ENCODE assay signal across 20 mouse cellular contexts in genomic region chr6:52712563-52712962, GRCm38 (mm10). TPM values are rescaled to one million over a fixed set of nuclear protein-coding genes. Genes with fewer than 3 reads are reported as not detected.
DNase-seq lines count a peak whose midpoint lies in the region; ATAC-seq lines count a peak whose summit lies in the region.
"Had no signal": no experiment of that assay in that cellular context is flagged by ENCODE, and none has a peak within 500 bp of the region (broad histone marks: within the 10 kb centered on the region; RNA-seq: fewer than 3 reads in every experiment).

No protein-coding gene starts in this region.

- H3K27me3 ChIP-seq in erythroblast, embryonic 14.5 days (ENCODE audit: control insufficient read depth) = no peaks in the 10 kb centered on the region
- H3K27me3 ChIP-seq: embryonic facial prominence, embryonic 13.5 days; intestine, embryonic 15.5 days; neural tube, embryonic 12.5 days had no signal

- peaks cover 36% of the 10 kb centered on the region for H3K79me2 ChIP-seq in macrophage (ENCODE audit: inconsistent target)

- peak; percentile 14 to 17 for DNase-seq in B cell, adult 2 months
- DNase-seq in induced T-regulatory cell, adult 2 months (ENCODE audit: low read depth) = peak; percentile 39
- DNase-seq in embryo, embryonic 9.5 days (ENCODE audit: extremely low spot score) = no peak
- DNase-seq in right cerebral cortex, postnatal 36 days (ENCODE audit: low spot score in 2 of 2) = no peak
- no peak for DNase-seq in cerebellum, adult 9-11 months
- DNase-seq: adrenal gland, adult 2 months; cerebellum, adult 9-10 months; forebrain, postnatal 0 days; heart, postnatal 10 days; kidney, adult 9 months; kidney, postnatal 25 days; lung, adult 2 months; thymus, postnatal 14 days had no signal

- H3K4me3 ChIP-seq in erythroblast, embryonic 14.5 days (replicated peaks) = peak overlapping the region; percentile 99
- H3K4me3 ChIP-seq in macrophage (ENCODE audit: inconsistent target) = peak overlapping the region; percentile 69; the same call in 1 of the 2 replicates

- peak overlapping the region; percentile 51 for H3K27ac ChIP-seq in macrophage
- H3K27ac ChIP-seq: intestine, embryonic 15.5 days; neural tube, embryonic 12.5 days had no signal

- WGBS in macrophage (ENCODE audit: missing documents) = 0% methylated on average over 2 of the region's 2 CpGs

- ATAC-seq in erythroblast, adult 5-6 weeks (replicated peaks; ENCODE audit: low FRiP score, poor library complexity, severe bottlenecking) = no peak

- H3K4me1 ChIP-seq in erythroblast, embryonic 14.5 days (ENCODE audit: control insufficient read depth) = peaks cover 37% of the 10 kb centered on the region
- H3K4me1 ChIP-seq: intestine, embryonic 15.5 days had no signal

- H3K36me3 ChIP-seq in erythroblast, embryonic 14.5 days (ENCODE audit: control insufficient read depth) = no peaks in the 10 kb centered on the region; the same call in 1 of the 2 replicates
- no peaks in the 10 kb centered on the region for H3K36me3 ChIP-seq in macrophage (ENCODE audit: inconsistent target)
- H3K36me3 ChIP-seq: embryonic facial prominence, embryonic 13.5 days; intestine, embryonic 15.5 days; midbrain, embryonic 10.5 days; neural tube, embryonic 12.5 days had no signal

- no peaks in the 10 kb centered on the region for H3K9me3 ChIP-seq in erythroblast, embryonic 14.5 days (ENCODE audit: control insufficient read depth, low read length)
- H3K9me3 ChIP-seq: embryonic facial prominence, embryonic 13.5 days; intestine, embryonic 15.5 days; midbrain, embryonic 10.5 days; neural tube, embryonic 12.5 days had no signal

RNA-seq across cellular contexts. Expression of gene Tax1bp1, which starts 1.0 kb away (rescaled TPM):
- polyA plus RNA-seq in erythroblast, embryonic 14.5 days (2012) = 1.3 and 2.0 TPM in 2 replicates
- 255 and 256 TPM in 2 replicates for total RNA-seq in erythroblast, adult 5-6 weeks (2015; ENCODE audit: low replicate concordance)
- 523 and 583 TPM in 2 replicates for total RNA-seq in erythroblast, adult 5-6 weeks (2017; ENCODE audit: low replicate concordance)
- total RNA-seq in macrophage (2018; cell fraction: chromatin; rRNA removed) = 100 to 1,000 TPM; 175 to 454 (median 248) TPM
- total RNA-seq in macrophage (2018; cell fraction: cytosol; rRNA removed) = 100 to 1,000 TPM; 139 to 219 (median 170) TPM
- total RNA-seq in macrophage (2018; cell fraction: nucleus; rRNA removed) = 100 to 1,000 TPM; 137 to 362 (median 212) TPM
- polyA plus RNA-seq in macrophage (2018) = 129 to 262 TPM (median 129 TPM) in 3 replicates

Comparison
In these comparisons a context has a peak if more than half of its experiments do, and no peak if none do; other contexts are left out.
1. DNase-seq: peak in B cell, adult 2 months (2 of 2) and induced T-regulatory cell, adult 2 months (single experiment); none in embryo, embryonic 9.5 days (single experiment), right cerebral cortex, postnatal 36 days (0 of 2) and cerebellum, adult 9-11 months (single experiment).
2. RNA of gene Tax1bp1, which starts 1.0 kb away (polyA plus RNA-seq): 129 to 262 TPM in macrophage; 1.3 to 2.0 TPM in erythroblast, embryonic 14.5 days; every median in the first group is over 10 times any median in the second.